Mouse (Mus musculus) c-Kit-positive CD71-positive TER-119-positive erythroid progenitor cells, embryonic 14.5 days (primary cell): Measurements from ENCODE around the gene Sipa1l2.
"Not testable (repeated sequence)": the region's sequence is repeated elsewhere in the genome, so short reads cannot be mapped to it uniquely, and the experiment has no call there.

ENCODE experiments used
- DNase-seq: peaks from one replicate; pipeline ENCODE4 v3.0.0-alpha.2; 2013; ENCODE audit warnings: low spot score

Sipa1l2 gene

DNA sequence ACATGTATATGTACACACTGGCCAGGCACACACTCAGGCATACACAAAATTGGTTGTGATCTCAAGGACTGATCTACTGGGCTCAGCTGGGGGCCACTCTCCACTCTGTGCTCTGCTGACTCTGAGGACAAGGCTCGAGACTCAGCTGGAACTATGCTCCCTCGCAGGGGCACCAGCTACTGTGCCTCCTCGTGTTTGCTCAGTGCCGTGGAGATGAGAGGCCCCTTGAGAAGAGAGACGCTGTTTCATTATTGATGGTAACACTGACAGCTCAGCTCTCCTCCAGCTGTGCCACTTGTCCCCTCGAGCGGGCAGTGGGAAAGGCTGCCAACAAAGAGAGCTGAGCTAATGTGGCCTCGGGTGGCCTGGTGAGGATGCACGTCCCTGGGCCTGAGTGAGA lies 161.9 kb downstream of the Sipa1l2 start:
- DNase-seq, result no peak

DNA sequence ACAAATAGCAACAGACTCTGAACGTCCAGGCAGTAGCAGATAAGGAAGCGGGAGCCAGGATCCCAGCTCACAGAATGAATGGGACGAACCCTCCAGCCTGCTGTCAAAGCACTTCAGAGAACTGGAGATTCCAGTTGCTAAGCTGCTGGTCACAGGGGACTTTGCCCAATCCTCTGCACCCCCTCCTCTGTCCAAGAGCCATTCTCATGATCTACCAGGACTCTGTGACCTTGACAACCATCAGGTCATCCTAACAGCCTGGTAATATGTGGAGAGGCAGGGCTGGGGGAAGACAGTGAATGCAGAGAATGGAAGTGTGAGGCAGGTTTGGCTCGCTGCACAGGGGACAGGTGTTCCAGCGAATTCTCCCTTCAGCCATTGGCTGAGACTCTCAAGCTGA lies 163.2 kb downstream of the Sipa1l2 start:
- no peak for DNase-seq

DNA sequence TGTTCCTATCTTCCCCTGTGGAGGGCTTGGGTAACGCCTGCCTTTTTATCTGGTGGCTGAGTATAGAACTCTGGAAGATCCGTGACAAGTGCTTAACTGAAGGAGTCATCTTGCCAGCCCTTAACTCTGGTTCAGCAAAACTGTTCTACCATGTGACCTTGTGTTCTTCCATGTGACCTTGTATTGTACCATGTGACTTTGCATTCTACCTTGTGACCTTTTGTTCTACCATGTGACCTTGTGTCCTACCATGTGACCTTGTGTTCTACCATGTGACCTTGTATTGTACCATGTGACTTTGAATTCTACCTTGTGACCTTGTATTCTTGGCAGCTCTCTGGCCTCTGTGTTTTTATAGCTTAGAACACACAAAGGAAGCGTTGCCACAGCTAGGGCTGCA lies 168.3 kb downstream of the Sipa1l2 start:
- no peak for DNase-seq

DNA sequence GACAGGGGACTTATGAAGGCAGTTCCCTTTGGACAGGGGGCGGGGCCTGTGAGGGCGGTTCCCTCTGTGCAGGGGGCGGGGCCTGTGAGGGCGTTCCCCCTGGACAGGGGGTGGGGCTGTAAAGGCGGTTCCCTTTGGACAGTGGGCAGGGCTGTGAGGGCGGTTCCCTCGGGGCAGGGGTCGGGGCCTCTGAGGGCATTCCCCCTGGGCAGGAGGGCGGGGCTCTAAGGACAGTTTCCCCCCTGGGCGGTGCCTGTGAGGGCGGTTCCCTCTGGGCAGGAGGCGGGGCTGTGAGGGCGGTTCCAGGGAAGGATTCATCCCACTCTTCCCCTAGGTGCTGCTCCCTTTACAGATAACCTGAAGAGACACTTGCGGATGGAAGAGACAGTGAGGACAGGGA lies 171.6 kb downstream of the Sipa1l2 start:
- no peak for DNase-seq

DNA sequence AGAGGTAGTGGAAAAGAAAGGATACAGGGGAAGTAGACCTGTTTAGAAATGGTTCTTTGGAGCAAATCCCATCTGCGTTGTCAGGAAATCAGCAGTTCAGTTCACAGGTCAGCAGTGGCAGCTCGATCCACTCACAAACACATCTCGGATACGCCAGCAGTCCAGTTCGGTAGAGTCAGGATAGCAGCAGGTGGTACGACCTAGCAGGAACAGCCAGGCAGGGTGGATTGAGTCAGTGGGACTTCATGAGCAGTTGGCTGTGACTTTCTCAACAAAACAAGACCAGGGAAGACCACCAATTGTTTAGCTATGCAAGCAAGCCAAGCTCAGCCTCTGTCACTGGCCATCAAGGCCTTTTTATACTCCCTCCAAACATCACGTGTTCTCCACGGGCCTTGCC lies 173.9 kb downstream of the Sipa1l2 start:
- not testable (repeated sequence) for DNase-seq

DNA sequence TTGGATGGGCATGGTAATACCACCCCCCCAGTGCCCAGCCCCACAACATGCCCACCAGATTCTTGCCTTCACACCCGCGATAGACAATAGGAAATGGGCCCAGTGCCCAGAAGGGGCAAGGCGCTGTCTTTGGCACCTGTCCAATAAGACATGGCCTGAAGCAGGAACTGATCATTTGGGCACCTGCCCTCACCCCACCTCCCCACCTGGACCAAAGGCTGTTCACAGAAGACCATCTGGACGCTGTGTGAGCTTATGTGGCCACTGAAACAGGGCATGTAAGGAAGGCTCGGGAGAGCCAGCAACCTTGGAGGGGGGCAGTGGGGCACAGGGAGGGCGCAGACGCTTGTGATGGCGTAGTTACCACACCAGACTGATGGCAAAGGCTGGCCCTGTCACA lies 174.6 kb downstream of the Sipa1l2 start:
- DNase-seq, result no peak

DNA sequence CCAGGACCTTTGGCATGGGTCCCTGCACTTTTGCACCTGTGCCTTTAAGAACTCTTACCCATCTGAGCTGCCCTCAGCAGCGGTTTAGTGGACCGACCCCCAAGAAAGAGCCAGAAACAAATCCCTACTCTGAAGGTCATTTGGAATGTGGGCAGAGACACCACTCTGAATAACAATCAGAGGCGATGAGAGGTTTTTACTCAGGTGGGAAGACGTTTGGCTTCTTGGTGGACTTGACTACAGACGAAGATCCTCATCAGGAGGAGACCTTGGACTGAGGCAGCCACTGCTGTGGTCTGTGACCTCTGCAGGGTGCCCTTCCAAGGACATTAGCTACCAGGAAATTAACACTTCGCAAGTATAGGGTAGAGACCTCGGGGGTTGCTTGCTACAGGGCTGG lies 177.9 kb downstream of the Sipa1l2 start:
- DNase-seq, result no peak

DNA sequence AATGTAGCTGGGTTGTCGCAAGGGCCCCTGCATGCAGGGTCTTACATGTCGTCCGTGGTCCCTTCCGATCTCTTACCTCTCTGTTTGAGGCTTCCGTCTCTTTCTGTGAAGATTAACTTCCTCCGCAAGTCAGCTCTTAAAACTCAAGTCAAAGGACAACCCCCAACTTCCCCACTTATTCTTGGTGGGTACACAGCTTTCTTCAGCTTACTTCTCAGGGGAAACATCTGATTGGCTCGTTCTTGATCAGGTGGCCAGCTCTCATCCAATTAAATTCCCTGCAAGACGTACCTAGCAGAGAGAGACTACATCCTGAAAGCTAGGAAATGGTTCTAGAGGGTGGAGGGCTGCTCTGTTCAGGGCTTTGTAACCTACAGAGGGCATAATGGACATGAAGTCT lies 178.3 kb downstream of the Sipa1l2 start:
- no peak for DNase-seq

DNA sequence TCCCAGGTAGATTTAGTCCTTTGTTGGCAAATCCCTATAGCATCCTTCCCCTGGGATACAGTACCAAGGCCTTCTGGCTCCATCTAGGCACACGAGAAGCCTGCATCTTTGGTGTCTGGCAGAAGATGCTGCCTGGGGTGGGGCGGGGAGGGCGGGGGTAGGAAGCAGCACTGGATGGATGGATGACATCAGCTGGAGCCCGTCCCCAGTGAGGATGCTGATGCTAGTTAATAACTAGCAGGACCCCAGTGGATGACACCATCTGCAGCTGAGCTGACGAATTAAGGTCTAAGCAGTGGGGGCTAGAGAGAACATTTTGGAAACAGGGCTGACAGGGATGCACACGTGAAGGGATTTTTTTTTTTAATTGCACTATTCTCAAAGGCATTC lies 179.1 kb downstream of the Sipa1l2 start:
- DNase-seq, result no peak

DNA sequence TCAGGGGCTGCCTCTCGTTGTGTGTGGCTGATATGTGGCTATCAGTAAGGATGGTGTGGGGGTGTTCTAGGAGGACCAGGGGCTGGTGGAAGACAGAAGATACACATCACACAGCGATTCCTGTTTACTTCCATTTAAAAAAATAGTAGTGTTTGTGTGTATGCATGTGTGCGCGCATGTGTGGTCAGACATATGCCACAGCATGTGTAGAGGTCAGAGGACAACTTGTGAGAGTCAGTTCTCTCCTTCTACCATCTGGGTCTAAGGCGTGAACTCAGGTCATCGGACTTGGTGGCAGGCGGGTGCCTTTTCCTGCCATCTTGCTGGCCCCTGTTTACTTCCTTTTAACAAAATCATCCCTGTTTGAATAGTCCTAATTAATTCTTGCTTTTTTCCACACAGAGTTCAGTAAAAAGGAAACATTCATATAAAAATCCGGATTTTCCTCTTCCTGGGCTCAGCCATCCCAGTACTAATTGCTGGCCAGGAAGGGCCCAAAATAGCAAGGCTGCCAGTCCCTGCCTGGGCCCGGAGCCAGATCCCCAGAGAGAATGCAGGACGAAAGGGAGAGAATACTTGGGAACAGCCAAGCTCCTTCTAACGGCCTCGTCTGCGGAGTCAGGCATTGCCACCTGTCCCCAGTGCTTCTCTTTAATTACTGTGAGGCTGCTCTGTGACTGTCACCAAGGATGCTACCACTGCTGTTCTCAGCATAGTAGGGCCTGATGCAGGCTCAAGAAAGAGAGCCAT lies 179.7 kb downstream of the Sipa1l2 start:
- no peak for DNase-seq

DNA sequence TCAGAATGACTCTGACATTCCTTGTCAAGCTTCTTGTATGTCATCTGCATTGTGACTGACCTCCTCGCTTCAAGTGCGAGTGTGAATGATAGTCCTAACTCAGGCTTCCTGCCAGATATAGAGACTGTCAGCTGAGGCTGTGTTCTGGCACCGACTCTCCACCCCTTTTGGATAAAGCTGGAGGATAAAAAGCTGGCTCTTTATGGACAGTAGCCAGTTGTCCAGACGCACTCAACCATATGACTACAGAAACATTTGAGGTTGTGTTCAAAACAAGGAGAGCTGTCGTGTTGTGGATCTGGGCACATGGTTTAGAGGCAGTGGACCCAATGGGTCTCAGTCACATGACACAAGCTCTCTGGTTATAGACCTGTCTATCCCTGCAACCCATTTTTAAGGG lies 180.3 kb downstream of the Sipa1l2 start:
- DNase-seq, result no peak

DNA sequence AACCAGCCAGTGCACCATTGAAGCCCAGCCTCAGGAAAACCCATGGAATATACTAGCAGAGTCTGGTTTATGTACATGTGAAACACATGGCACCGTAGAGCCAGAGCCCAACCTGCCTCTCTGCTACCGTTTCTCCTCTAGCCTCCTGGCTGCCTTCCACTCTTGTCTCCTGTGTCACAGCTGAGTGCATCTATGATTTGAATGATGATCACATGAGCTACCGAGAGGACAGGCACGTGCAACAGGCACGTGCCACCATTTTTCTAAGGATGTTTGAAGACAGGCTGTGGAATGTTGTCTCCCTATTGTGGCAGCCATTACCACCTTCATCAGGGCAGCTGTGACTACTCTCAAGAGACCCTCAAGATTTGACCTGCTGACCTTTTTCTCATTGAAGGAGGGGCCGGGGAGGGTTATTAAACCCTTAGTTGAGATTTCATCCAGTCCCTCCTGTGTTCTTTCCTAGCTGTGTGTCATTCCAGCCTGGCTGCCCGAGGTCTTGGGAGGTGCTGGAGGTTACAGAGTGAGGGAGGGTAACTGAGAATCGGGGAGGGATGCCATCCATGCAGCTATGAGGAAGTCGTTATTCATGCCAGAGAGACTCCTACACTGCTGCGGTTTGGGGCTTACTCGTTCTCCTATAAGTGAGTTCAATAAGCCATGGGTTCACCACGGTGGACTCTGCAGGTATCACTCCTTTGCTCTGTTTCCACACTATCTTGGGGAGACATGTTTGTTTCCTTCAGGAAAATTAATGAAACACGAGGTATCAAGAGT lies 181.0 kb downstream of the Sipa1l2 start:
- DNase-seq, result no peak

DNA sequence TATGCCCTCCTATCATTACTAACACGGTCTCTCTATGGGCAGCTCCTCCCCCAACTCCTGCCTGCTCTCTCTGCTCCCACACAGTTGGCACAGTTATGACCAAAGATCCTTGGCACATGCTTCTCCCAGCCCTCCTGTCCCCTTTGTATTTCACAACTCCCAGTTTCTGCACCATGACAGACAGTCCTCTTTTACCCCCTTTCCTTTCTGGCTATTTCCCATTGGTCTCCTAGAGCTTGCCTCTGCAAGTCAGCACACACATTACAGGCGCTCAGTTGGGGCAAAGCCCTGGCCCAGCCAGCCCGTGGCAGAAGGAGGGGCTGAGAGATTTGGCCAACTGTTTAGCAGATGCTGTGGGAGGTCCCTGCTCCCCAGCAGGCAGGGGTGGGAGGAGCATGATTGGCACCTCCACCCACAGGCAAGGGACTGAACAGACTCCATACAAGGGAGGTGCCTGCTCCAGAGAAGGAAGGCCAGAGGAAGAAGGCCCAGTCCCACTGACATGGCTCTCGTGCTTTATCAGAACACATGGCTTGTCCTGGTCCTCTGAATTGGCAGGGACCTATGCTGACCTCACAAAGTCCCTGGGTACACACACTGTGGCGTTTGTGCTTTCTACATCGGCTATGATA lies 184.0 kb downstream of the Sipa1l2 start:
- DNase-seq, result no peak

DNA sequence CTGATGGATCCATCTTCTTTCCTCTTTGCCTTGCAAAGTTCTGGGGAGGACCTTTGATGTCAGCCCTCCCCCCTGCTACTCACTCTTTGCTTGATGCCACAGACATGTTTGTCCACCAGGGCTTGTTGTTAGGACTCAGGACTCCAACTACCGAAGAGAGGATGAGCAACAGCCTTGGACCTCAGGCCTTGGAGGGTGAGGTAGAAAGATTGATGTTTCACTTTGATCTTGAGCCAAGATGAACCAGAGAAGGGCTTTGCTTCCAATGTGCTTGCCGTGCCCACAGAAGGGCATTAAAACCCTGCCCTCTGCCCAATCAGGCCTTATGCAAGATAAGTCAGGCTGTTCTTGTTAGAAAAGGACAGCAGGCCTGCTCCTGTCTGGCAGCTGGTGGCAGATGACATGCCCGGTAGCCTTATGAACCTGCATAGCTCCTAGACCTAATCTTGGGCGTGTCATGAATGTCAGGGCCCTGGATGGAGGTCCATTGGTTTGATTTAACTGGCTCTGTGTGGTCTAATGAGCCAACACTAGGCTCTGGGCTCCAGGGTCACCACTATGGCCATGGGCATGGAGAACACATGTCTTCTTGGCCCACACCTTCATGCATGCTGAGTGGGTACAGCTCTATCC lies 184.9 kb downstream of the Sipa1l2 start:
- DNase-seq, result no peak

DNA sequence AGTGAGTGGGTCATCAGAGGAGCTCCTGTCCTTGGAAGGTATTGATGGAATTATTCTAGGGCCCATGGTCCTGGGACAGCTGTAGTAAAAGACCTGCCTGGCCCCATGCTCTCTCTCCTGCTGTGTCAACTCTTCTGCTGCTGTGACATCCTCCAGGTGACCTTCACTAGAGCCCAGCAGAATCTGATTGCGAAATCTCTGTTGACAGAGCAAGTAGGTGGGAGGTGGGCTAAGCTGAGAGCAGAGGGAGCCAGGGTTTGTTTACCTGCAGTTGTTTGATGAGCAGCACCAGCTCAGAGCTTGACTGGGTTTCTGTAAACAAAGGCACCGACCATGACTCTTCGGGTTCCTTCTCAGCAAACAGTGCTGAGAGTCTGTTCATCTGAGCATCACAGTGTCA lies 187.9 kb downstream of the Sipa1l2 start:
- no peak for DNase-seq

DNA sequence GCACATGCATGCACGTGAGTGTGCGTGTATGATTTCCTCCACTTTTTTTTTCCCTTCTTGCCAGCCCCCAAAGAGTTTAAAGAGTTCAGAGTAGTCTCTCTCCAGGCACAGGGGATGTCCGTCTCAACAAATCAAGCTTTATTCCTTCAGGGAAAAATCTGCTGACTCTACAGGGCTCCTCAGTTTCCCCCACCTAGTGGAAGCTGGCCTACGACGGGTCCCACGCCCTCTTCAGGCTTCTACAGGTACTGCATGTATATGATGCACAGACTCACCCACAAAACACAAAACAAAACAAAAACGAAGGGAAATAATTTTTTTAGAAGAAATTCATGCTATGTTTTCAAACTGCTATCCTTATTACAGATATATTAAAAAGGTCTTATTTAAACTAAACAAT lies 189.7 kb downstream of the Sipa1l2 start:
- DNase-seq, result no peak

DNA sequence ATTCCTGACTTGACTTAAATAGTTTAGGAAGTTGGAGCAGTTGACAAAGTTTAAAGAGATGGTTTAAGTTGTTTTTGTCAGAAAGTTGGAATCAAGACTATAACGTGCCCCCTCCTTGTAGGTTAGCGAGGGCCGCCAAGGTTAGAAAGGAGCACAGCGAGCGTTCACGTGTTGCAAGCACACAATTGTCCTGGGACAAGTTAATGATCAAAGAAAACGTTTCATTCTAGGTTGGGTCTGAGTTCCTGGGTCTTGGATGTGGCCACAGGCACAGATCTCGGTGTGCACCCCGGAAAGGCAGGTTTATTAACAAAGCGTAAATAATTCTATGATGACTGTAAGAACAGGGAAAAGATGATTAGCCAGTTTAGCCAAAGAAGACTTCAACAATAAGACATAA lies 190.5 kb downstream of the Sipa1l2 start:
- DNase-seq, result no peak

DNA sequence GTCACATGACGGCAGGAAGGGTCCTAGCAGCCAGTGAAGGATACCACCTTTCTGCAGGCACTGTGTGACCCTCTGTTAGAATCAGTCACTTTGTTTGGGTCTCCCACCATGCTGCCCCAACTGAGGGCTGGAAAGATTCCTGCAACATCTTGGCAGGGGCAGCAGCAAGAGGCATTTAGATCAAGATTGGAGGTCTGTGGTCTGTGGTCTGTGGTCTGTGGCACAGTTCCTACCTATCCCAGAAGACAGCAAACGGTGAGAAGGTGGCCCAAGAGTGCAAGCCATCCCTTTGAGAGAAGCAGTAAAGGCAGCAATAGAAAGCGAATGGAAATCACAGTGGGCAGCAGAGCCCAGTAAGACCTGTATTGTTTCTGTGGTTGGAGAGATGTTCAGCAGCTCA lies 191.9 kb downstream of the Sipa1l2 start:
- DNase-seq, result no peak

DNA sequence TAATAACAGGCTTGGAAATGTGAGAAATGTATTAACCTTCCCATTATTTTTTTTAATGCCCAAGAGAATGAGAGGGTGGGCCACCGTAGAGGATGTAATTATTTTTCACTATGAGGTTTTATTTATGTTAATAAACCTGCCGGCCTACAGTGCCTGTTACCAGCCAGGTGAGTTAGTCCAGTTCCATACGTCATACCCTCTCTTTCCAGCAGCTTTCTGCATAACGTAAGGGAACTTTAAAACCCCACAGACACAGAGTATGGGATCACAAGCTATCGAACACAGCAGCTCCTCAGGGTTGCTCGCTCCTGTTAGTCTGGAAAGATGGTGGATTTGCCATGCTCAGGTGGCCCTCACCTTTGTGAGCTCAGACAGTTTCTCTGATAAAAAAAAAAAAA lies 193.2 kb downstream of the Sipa1l2 start:
- DNase-seq, result no peak

DNA sequence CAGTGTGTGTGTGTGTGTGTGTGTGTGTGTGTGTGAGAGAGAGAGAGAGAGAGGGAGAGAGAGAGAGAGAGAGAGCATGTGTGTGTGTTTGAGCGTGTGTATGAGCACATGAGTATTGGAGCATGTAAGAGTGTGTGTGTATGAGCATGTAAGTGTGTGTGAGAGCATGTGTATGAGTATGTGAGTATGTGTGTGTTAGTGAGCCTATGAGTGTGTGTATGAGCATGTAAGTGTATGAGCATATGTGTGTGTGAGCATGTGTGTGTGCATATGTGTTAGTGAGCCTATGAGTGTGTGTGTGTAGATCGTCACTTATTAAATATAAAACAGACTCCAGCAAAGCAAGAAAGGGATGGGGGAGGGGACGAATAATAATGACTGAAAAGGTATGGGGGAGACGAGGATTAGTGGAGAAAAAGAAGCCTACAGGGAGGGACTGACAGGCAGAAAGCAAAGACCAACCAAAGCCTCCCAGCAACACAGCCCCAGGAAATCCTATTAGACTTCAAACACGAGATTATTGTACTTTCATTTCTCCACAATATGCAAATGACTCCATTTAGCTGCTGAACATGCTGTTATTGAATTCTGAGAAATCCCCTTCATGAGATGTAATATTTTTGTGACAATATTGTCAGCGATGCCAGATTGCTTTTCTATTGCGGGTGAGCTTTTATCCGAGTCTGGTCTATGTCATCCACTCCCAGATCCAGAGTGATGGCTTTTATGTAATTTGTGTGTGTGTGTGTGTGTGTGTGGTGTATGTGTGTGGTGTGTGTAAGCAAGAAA lies 193.8 kb downstream of the Sipa1l2 start:
- no peak for DNase-seq

DNA sequence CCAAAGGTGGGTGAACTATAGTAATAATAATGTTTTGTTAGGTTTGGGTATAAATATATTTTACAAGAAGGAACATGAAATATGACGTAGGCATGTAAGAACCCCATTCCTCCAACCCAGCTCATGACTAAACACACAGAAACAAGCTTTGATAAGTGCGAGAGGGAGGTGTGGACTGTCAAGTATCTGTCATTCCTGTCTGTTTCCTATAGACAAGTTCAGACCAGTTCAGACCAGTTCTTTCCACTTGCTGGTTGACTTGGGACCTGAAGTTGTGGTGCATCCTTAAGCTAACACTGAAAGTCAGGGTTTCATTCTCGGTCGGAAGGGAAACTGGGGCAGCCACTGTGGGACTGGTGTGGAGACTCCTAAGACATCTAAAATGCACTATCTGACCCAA lies 197.0 kb downstream of the Sipa1l2 start:
- no peak for DNase-seq
